Mouse (Mus musculus) liver, adult 2 months (tissue): Measurements from ENCODE around the gene Capn15. TPM values are rescaled to one million over a fixed set of nuclear protein-coding genes. Genes with fewer than 3 reads are reported as not detected.

ENCODE experiments used
- DNase-seq: peaks from one replicate; pipeline ENCODE4 v3.0.0-alpha.2; 2011; ENCODE audit warnings: low read depth, low spot score; ENCODE audit errors: extremely low read depth
- H3K27ac ChIP-seq: fragments of 200-500 bp; replicated peaks from 2 replicates; pipeline ENCODE4 v1.5.1; 2012; ENCODE audit warnings: low read depth, mild to moderate bottlenecking, control low read depth, inconsistent platforms, low read length; ENCODE audit not compliant: insufficient read depth
- H3K27me3 ChIP-seq: fragments of 200-500 bp; 2 replicates; pipeline ENCODE4 v1.6.1; 2012; ENCODE audit warnings: mild to moderate bottlenecking, moderate library complexity, low read length, inconsistent platforms; ENCODE audit not compliant: control insufficient read depth, insufficient read depth
- H3K36me3 ChIP-seq: fragments of 200-500 bp; 2 replicates; pipeline ENCODE4 v1.6.1; 2012; ENCODE audit warnings: low read length, inconsistent platforms; ENCODE audit not compliant: control insufficient read depth, insufficient read depth
- H3K4me1 ChIP-seq: fragments of 200-500 bp; 2 replicates; pipeline ENCODE4 v1.6.1; 2011; ENCODE audit warnings: low read length; ENCODE audit not compliant: control insufficient read depth, insufficient read depth
- H3K4me3 ChIP-seq: fragments of 200-500 bp; 2 replicates; pipeline ENCODE4 v1.5.1; 2011; ENCODE audit warnings: low read depth, mild to moderate bottlenecking, control low read depth, low read length, moderate library complexity; ENCODE audit not compliant: insufficient read depth
- H3K79me2 ChIP-seq: fragments of 200-500 bp; 2 replicates; pipeline ENCODE4 v1.6.1; 2012; ENCODE audit warnings: inconsistent platforms, mild to moderate bottlenecking, low read length, moderate library complexity; ENCODE audit not compliant: control insufficient read depth, insufficient read depth
- H3K9ac ChIP-seq: fragments of 200-500 bp; 2 replicates; pipeline ENCODE4 v1.6.1; 2012; ENCODE audit warnings: low read depth, mild to moderate bottlenecking, control low read depth, inconsistent platforms, low read length
- CTCF ChIP-seq: fragments of 200-500 bp; IDR thresholded peaks from 2 replicates; pipeline ENCODE4 v1.5.1; 2011; ENCODE audit warnings: low read depth, low read length, control low read depth
- POLR2A ChIP-seq: fragments of 200-500 bp; IDR thresholded peaks from 2 replicates; pipeline ENCODE4 v1.6.1; 2011; ENCODE audit warnings: low read length, control low read depth; ENCODE audit not compliant: insufficient read depth; ENCODE audit errors: extremely low read depth
- WGBS: fragments of 180-500 bp; shearing (Covaris S2); methylation state at CpG from one replicate; pipeline ENCODE4 v1.1.7; 2018; 5-methylcytosine and 5-hydroxymethylcytosine counted together
- polyA plus RNA-seq: library from polyadenylated mRNA; depleted of rRNA; stranded (reverse); fragments of >200 nt; gene quantifications from 2 replicates; pipeline ENCODE4 v1.2.3, GENCODE M21; 2012
- total RNA-seq: library from RNA; depleted of rRNA; stranded (reverse); fragments of >200 nt; gene quantifications from 2 replicates; pipeline ENCODE4 v1.2.3, GENCODE M21; 2014

Gene Capn15
- total and polyA plus RNA-seq, 2 experiments, result 1.8 to 23.3 TPM

GRCm38 (mm10) chr17:25956631-25957030 is 29.0 kb downstream of the Capn15 start:
- no peaks in the 10 kb centered on the region for H3K4me1 ChIP-seq
- TF ChIP-seq CTCF (no peak), POLR2A (no peak)
- no peak overlapping the region for H3K9ac ChIP-seq
- H3K4me3 ChIP-seq, result no peak overlapping the region
- H3K27me3 ChIP-seq, result peaks cover 5% of the 10 kb centered on the region; the same call in 1 of the 2 replicates
- no peaks in the 10 kb centered on the region for H3K79me2 ChIP-seq
- no peak for DNase-seq
- H3K27ac ChIP-seq, result no peak overlapping the region
- WGBS, result 93% methylated on average over 7 of the region's 7 CpGs
- H3K36me3 ChIP-seq, result no peaks in the 10 kb centered on the region

GRCm38 (mm10) chr17:25956201-25956600 is 29.4 kb downstream of the Capn15 start:
- no peak overlapping the region for H3K4me3 ChIP-seq
- H3K9ac ChIP-seq, result no peak overlapping the region
- H3K4me1 ChIP-seq, result no peaks in the 10 kb centered on the region
- peaks cover 5% of the 10 kb centered on the region; the same call in 1 of the 2 replicates for H3K27me3 ChIP-seq
- 86% methylated on average over 7 of the region's 7 CpGs for WGBS
- H3K27ac ChIP-seq, result no peak overlapping the region
- no peaks in the 10 kb centered on the region for H3K79me2 ChIP-seq
- TF ChIP-seq POLR2A, result no peak
- TF ChIP-seq CTCF, result no peak
- no peaks in the 10 kb centered on the region for H3K36me3 ChIP-seq
- DNase-seq, result no peak

- TF ChIP-seq POLR2A, result no peak
- no peak for TF ChIP-seq CTCF
- WGBS, result 73% methylated on average over 3 of the region's 3 CpGs
- no peak overlapping the region for H3K9ac ChIP-seq
Measured at GRCm38 (mm10) chr17:25955736-25956135, 29.9 kb downstream of the Capn15 start.

GRCm38 (mm10) chr17:25954671-25955070 is 30.9 kb downstream of the Capn15 start:
- Histone ChIP-seq H3K27ac (no peak overlapping the region), H3K4me3 (no peak overlapping the region), H3K9ac (no peak overlapping the region), H3K4me1 (no peaks in the 10 kb centered on the region), H3K27me3 (peaks cover 5% of the 10 kb centered on the region; the same call in 1 of the 2 replicates), H3K36me3 (no peaks in the 10 kb centered on the region), H3K79me2 (no peaks in the 10 kb centered on the region)
- TF ChIP-seq CTCF (no peak), POLR2A (no peak)
- no peak for DNase-seq
- 88% methylated on average over 1 of the region's 2 CpGs for WGBS

More at GRCm38 (mm10) chr17:25955736-25956135, 29.9 kb downstream of the Capn15 start:
- Histone ChIP-seq H3K27me3 (peaks cover 5% of the 10 kb centered on the region; the same call in 1 of the 2 replicates), H3K79me2 (no peaks in the 10 kb centered on the region), H3K4me1 (no peaks in the 10 kb centered on the region), H3K4me3 (no peak overlapping the region), H3K27ac (no peak overlapping the region), H3K36me3 (no peaks in the 10 kb centered on the region)
- no peak for DNase-seq

GRCm38 (mm10) chr17:25953161-25953560 is 32.4 kb downstream of the Capn15 start:
- no peak for DNase-seq
- H3K79me2 ChIP-seq, result no peaks in the 10 kb centered on the region
- 85% methylated on average over 5 of the region's 5 CpGs for WGBS
- no peak overlapping the region for H3K4me3 ChIP-seq
- no peaks in the 10 kb centered on the region for H3K4me1 ChIP-seq
- H3K36me3 ChIP-seq, result no peaks in the 10 kb centered on the region
- TF ChIP-seq POLR2A (no peak), CTCF (no peak)
- no peak overlapping the region for H3K9ac ChIP-seq
- H3K27ac ChIP-seq, result no peak overlapping the region
- peaks cover 5% of the 10 kb centered on the region; the same call in 1 of the 2 replicates for H3K27me3 ChIP-seq

- Histone ChIP-seq H3K4me1 (no peaks in the 10 kb centered on the region), H3K4me3 (peak within 1 kb of the TSS; percentile 0; the same call in 1 of the 2 replicates), H3K27me3 (peaks cover 5% of the 10 kb centered on the region; the same call in 1 of the 2 replicates), H3K36me3 (no peaks in the 10 kb centered on the region), H3K79me2 (no peaks in the 10 kb centered on the region), H3K27ac (no peak within 1 kb of the TSS), H3K9ac (no peak within 1 kb of the TSS)
- 7% methylated on average over 58 of the region's 58 CpGs for WGBS
- TF ChIP-seq CTCF (no peak), POLR2A (no peak)
- no peak for DNase-seq
Measured at GRCm38 (mm10) chr17:25951803-25952623, 33.6 kb downstream of the Capn15 start, which contains the start of gene A930017K11Rik. TSS of gene A930017K11Rik (minus strand) at chr17:25952565.
